Mouse (Mus musculus) hindbrain, embryonic 10.5 days (tissue): Measurements from ENCODE around the gene Naa50. TPM values are rescaled to one million over a fixed set of nuclear protein-coding genes. Genes with fewer than 3 reads are reported as not detected.

Experiments used
- DNase-seq: peaks from one replicate; pipeline ENCODE4 v3.0.0-alpha.2; 2017; ENCODE audit warnings: low spot score
- H3K27ac ChIP-seq: fragments of 300-500 bp; sonication (generic); 2 replicates; pipeline ENCODE4 v1.5.1; 2016; ENCODE audit warnings: mild to moderate bottlenecking, moderate library complexity
- H3K27me3 ChIP-seq: fragments of 300-500 bp; sonication (generic); 2 replicates; pipeline ENCODE4 v1.6.1; 2016; ENCODE audit warnings: mild to moderate bottlenecking; ENCODE audit not compliant: poor library complexity, insufficient read depth, severe bottlenecking
- H3K36me3 ChIP-seq: fragments of 300-500 bp; sonication (generic); 2 replicates; pipeline ENCODE4 v1.6.1; 2016; ENCODE audit warnings: mild to moderate bottlenecking, moderate library complexity
- H3K4me1 ChIP-seq: fragments of 300-500 bp; sonication (generic); replicated peaks from 2 replicates; pipeline ENCODE4 v1.6.1; 2016; ENCODE audit warnings: mild to moderate bottlenecking
- H3K4me3 ChIP-seq: fragments of 300-500 bp; sonication (generic); 2 replicates; pipeline ENCODE4 v1.5.1; 2016; ENCODE audit warnings: mild to moderate bottlenecking, moderate library complexity
- H3K9me3 ChIP-seq: fragments of 300-500 bp; sonication (generic); 2 replicates; pipeline ENCODE4 v1.6.1; 2016; ENCODE audit warnings: mild to moderate bottlenecking, moderate library complexity
- WGBS: fragments of 180-500 bp; shearing (Covaris S2); methylation state at CpG from one replicate; pipeline ENCODE4 v1.1.7; 2016; 5-methylcytosine and 5-hydroxymethylcytosine counted together
- polyA plus RNA-seq: library from polyadenylated mRNA; unstranded; fragments of >200 nt; fragmentation: Nextera tagmentation; extraction: Ambion mirVana; gene quantifications from 2 replicates; pipeline ENCODE4 v1.2.1, GENCODE M21; 2016

Naa50 gene
- polyA plus RNA-seq = 78.0 and 123 TPM in 2 replicates

DNA sequence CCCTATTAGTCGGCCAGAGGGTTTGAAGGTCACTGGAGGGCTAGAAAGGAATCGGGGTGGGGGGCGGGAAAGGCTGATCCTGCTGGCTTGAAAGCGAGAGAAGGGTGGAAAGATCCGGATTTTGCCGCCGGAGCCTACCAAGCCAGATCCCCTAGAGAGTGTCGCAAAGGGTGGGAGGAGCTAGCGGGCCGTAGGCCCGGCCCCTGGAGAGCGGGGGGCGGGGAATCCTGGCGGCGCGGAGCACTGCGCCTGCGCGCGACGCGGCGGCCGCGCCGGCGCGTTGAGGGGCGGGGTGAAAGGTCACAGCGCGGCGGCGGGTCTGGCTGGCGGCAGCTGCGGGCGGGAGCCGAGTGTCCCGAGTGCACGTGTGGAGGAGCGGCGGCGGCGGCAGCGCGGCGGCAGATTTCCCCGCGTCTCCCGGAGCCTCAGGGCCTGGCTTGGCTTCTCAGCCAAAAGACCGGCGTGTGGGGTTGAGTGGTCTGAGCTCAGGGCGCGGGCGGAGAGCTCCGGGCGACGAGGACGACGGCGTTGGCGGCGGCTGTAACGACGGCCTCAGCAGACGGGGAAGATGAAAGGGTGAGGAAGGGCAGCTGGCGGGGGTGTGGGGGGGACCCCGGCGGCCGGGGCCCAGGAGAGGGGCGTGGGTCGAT is at the start of gene Naa50, which contains the start of gene Atp6v1a:
TSS of gene Naa50 (plus strand) at position 295 of the 650 bp plus-strand sequence.
TSS of gene Atp6v1a (minus strand) at position 170 of the 650 bp plus-strand sequence.
- peaks cover 25% of the 10 kb centered on the region for H3K4me1 ChIP-seq
- no peaks in the 10 kb centered on the region for H3K27me3 ChIP-seq
- H3K4me3 ChIP-seq = peak within 1 kb of the TSS; percentile 96
- no peaks in the 10 kb centered on the region for H3K9me3 ChIP-seq
- H3K36me3 ChIP-seq = 0 out of 2 replicates have a peak, but pooled peaks cover under 1% of the 10 kb centered on the region
- DNase-seq = peak; percentile 92
- peak within 1 kb of the TSS; percentile 97 for H3K27ac ChIP-seq
- WGBS = under 1% methylated on average over 71 of the region's 71 CpGs

DNA sequence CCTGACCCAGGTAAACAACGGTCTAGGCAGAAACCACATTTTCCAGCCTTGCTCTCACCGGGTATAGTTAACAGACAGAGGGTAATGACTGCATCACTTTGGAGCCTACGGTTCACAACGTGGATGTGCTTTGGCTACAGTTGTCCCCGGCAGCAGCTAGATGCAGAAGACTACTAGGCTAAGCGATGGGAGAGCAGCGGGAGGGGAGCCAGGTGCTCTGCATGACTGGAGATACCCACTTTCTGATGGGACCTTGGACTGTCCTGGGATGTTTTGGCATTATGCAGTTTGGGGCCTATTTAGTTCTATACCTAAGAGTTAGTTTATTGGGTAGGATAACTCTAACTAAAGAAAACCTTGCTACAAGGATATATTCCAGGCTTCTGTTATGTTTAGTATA is 40.3 kb upstream of the Naa50 start:
- WGBS = 95% methylated on average over 7 of the region's 7 CpGs
- H3K36me3 ChIP-seq = peaks cover 90% of the 10 kb centered on the region
- H3K27me3 ChIP-seq = no peaks in the 10 kb centered on the region

DNA sequence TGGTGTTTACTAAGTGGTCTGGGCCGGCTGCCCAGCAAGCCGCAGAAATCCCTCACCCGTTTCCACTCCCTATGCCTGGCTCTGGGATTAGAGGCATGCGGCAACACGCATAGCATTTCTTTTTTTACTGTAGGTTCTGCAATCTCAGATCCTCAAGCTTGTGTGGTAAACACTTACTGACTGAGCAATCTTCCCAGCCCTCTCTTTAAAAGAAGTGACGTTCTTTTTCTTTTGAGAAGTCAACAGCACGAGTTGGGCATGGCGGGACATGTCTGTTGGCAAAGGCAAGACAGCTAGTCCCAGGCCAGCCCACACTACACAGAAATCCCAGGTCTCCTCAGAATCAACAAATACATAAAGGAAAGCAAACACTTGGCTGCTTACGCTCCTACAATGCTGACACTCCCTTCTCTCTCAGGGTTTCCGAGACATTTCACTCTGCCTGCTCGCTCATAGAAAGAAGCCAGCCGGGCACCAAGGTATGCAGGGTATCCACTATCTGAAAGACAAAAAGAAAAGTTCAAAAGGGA is 38.4 kb upstream of the Naa50 start:
- peaks cover 84% of the 10 kb centered on the region for H3K36me3 ChIP-seq
- WGBS = 92% methylated on average over 12 of the region's 12 CpGs
- no peaks in the 10 kb centered on the region for H3K4me1 ChIP-seq
- H3K27ac ChIP-seq = no peak overlapping the region
- no peaks in the 10 kb centered on the region for H3K27me3 ChIP-seq
- no peak overlapping the region for H3K4me3 ChIP-seq
- DNase-seq = no peak
- no peaks in the 10 kb centered on the region for H3K9me3 ChIP-seq

More for the DNA sequence above, 40.3 kb upstream of the Naa50 start:
- no peak overlapping the region for H3K4me3 ChIP-seq
- DNase-seq = no peak
- H3K4me1 ChIP-seq = no peaks in the 10 kb centered on the region
- no peak overlapping the region for H3K27ac ChIP-seq
- H3K9me3 ChIP-seq = no peaks in the 10 kb centered on the region

GRCm38 (mm10) chr16:44102925-44103324 is 36.7 kb upstream of the Naa50 start:
- 94% methylated on average over 2 of the region's 2 CpGs for WGBS
- no peak for DNase-seq
- H3K4me3 ChIP-seq = no peak overlapping the region
- no peaks in the 10 kb centered on the region for H3K9me3 ChIP-seq
- H3K36me3 ChIP-seq = peaks cover 84% of the 10 kb centered on the region
- H3K27me3 ChIP-seq = no peaks in the 10 kb centered on the region
- no peaks in the 10 kb centered on the region for H3K4me1 ChIP-seq
- no peak overlapping the region for H3K27ac ChIP-seq

DNA sequence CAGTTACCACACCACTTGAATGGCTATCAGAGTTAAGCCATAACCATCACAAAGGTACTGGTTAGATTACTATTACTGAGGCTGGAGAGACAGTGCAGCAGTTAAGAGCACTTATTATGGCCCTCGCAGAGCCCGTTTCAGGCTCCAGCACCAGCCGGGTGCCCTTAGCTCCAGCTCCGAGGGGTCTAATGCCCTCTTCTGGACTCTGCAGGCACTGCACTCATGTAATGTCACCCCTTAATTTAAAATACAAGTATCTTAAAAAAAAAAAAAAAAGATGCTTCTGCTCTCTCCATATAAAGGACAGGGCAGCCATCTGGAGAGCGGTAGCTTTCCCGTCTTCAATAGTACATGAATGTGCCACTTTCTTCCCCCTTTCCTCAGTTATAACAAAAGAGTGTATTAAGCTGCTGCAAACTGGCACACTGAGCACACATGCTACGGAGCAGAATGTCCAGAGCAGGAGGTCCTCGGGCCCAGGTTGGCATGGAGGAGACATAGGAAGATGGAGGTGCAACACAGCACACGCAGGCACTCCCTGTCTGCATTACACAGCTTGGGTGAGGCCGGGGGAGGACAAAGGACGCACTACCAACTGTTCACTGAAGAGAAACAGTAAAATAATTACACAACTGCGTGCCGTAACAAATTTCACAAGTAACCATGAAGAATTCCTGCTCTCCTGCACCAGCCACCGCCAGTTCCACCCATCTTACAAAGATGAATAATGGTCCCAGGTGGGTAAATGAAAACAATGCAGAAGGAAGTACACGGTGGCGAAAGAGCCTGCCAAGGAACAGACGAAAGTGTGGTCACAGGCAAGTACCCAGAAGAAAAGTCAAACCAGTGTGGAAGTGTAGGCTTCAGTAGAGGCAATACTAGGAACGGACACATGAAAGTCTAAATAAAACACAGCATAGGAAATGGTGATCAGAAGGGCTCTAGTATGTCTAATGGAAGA is 35.5 kb upstream of the Naa50 start:
- Histone ChIP-seq H3K4me3 (no peak overlapping the region), H3K36me3 (peaks cover 84% of the 10 kb centered on the region), H3K27me3 (no peaks in the 10 kb centered on the region), H3K27ac (no peak overlapping the region), H3K4me1 (no peaks in the 10 kb centered on the region), H3K9me3 (no peaks in the 10 kb centered on the region)
- 92% methylated on average over 18 of the region's 18 CpGs for whole genome bisulfite sequencing
- no peak for DNase-seq

- no peak overlapping the region for H3K4me3 ChIP-seq
- H3K27me3 ChIP-seq = no peaks in the 10 kb centered on the region
- DNase-seq = no peak
- H3K36me3 ChIP-seq = peaks cover 85% of the 10 kb centered on the region
- H3K4me1 ChIP-seq = no peaks in the 10 kb centered on the region
- WGBS = 90% methylated on average over 2 of the region's 2 CpGs
- no peak overlapping the region for H3K27ac ChIP-seq
- H3K9me3 ChIP-seq = no peaks in the 10 kb centered on the region
Observed at GRCm38 (mm10) chr16:44105211-44105610, 34.4 kb upstream of the Naa50 start.

GRCm38 (mm10) chr16:44109002-44109401 is 30.6 kb upstream of the Naa50 start:
- no peaks in the 10 kb centered on the region for H3K27me3 ChIP-seq
- DNase-seq = no peak
- no peaks in the 10 kb centered on the region for H3K9me3 ChIP-seq
- WGBS = 89% methylated on average over 4 of the region's 4 CpGs
- H3K4me1 ChIP-seq = no peaks in the 10 kb centered on the region
- H3K27ac ChIP-seq = no peak overlapping the region
- no peak overlapping the region for H3K4me3 ChIP-seq
- peaks cover 73% of the 10 kb centered on the region for H3K36me3 ChIP-seq

DNA sequence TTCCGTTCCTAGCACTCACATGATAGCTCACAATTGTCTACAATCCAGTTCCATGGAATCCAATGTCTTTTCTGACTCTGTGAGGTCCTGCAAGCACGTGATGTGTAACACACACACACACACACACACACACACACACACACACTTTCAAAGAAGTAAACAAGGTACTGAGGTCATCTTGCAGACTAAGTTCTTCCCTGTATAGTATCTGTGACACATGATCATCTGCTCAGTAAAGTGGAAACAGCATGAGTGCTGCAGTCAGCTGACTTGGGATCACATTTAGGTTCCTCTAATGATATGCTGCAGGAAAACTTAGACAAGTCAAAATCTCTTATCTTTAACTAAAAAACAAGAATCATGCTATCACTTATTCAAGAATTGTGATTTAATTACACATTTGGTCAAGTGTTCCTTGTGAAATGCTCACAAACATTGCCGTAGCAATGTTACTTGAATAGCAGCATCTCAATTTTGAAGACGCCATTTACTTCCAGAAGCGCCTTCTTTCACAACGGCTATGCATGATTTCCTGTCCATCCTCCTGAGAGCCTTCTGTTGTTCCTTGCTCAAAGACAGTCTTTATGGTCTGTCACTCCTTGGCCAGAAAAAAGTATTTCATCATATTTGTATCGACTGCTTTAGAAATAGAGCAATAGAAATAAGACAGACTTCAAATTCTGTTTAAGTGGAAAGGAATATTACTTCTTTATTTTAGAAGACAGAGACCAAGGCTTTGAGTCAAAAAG is 19.7 kb upstream of the Naa50 start:
- WGBS = 84% methylated on average over 7 of the region's 7 CpGs
- Histone ChIP-seq H3K9me3 (no peaks in the 10 kb centered on the region), H3K4me1 (no peaks in the 10 kb centered on the region), H3K27ac (no peak overlapping the region), H3K27me3 (no peaks in the 10 kb centered on the region), H3K4me3 (no peak overlapping the region), H3K36me3 (peaks cover 14% of the 10 kb centered on the region)
- no peak for DNase-seq

- H3K36me3 ChIP-seq = no peaks in the 10 kb centered on the region
- H3K9me3 ChIP-seq = no peaks in the 10 kb centered on the region
- no peaks in the 10 kb centered on the region for H3K4me1 ChIP-seq
- no peaks in the 10 kb centered on the region for H3K27me3 ChIP-seq
- H3K27ac ChIP-seq = no peak overlapping the region
- H3K4me3 ChIP-seq = no peak overlapping the region
- DNase-seq = no peak
- WGBS = 89% methylated on average over 6 of the region's 6 CpGs
Observed at GRCm38 (mm10) chr16:44122122-44122521, 17.5 kb upstream of the Naa50 start.

DNA sequence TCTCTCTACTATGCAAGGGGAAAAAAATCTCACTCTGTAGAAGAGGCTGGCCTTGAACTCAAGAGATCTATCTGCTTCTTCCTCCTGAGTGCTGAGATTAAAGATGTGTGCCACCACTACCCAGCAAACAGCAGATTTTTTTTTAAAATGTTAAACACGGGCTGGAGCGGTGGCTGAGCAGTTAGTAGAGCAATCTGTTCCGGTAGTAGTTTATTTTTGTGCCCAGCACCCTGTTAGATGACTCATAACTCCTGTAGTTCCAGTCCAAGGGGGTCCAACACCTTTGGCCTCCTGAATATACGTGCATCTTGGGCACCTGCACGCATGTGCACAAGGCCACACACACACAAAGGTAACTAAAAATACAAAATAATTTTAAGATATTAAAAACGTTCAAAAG is 17.1 kb upstream of the Naa50 start:
- Histone ChIP-seq H3K4me1 (no peaks in the 10 kb centered on the region), H3K9me3 (no peaks in the 10 kb centered on the region), H3K27ac (no peak overlapping the region), H3K36me3 (no peaks in the 10 kb centered on the region), H3K27me3 (no peaks in the 10 kb centered on the region), H3K4me3 (no peak overlapping the region)
- DNase-seq = no peak
- 88% methylated on average over 6 of the region's 6 CpGs for WGBS

GRCm38 (mm10) chr16:44122982-44123725 is 16.5 kb upstream of the Naa50 start:
- WGBS = 93% methylated on average over 7 of the region's 7 CpGs
- Histone ChIP-seq H3K9me3 (no peaks in the 10 kb centered on the region), H3K27me3 (no peaks in the 10 kb centered on the region), H3K4me3 (no peak overlapping the region), H3K36me3 (no peaks in the 10 kb centered on the region), H3K4me1 (no peaks in the 10 kb centered on the region), H3K27ac (no peak overlapping the region)
- DNase-seq = no peak

- 83% methylated on average over 2 of the region's 2 CpGs for WGBS
Observed at GRCm38 (mm10) chr16:44123786-44124185, 15.8 kb upstream of the Naa50 start.

More at GRCm38 (mm10) chr16:44123786-44124185, 15.8 kb upstream of the Naa50 start:
- H3K9me3 ChIP-seq = no peaks in the 10 kb centered on the region
- no peaks in the 10 kb centered on the region for H3K4me1 ChIP-seq
- H3K36me3 ChIP-seq = no peaks in the 10 kb centered on the region
- H3K27ac ChIP-seq = no peak overlapping the region
- H3K4me3 ChIP-seq = no peak overlapping the region
- no peak for DNase-seq
- no peaks in the 10 kb centered on the region for H3K27me3 ChIP-seq
